Mouse (Mus musculus): ENCODE measurements around the gene Apol9a. TPM values are rescaled to one million over a fixed set of nuclear protein-coding genes. Genes with fewer than 3 reads are reported as not detected.
"Not testable (repeated sequence)": the region's sequence is repeated elsewhere in the genome, so short reads cannot be mapped to it uniquely, and the experiment has no call there.

Gene Apol9a
- total RNA-seq (2021), result under 1 TPM; 0.30 to 0.58 TPM
- long read RNA-seq, experiment 1, partial matches to known transcripts, result 0 of 2 reads
- long read RNA-seq, experiment 1, other reads (novel, unspliced or antisense), result 0 of 2 reads
- long read RNA-seq, experiment 2, partial matches to known transcripts, result 0 of 1 reads
- long read RNA-seq, experiment 2, other reads (novel, unspliced or antisense), result 0 of 1 reads

- not testable (repeated sequence) for DNase-seq
Measured at GRCm38 (mm10) chr15:77411035-77411434, at the start of gene Apol9a. Gene Apol9a (minus strand): TSS chr15:77411135.

DNA sequence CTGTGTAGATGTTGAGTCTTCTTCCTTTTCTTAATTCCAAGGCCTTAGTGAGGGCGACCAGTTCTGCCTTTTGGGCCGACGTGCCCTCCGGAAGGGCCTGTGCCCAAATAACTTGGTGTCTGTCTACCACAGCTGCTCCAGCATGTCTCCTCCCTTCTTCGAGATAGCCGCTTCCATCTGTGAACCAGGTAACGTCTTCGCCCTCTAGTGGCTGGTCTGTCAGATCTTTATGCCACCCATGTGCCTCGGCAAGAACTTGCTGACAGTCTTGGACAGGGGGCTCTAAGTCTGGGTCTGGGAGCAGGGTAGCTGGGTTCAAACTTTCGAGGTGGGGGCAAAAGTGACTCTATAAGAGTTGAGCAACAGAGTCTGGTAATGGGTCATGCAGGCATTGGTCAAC, 39.0 kb upstream of the Apol9a start:
- peak; percentile 41 for DNase-seq

DNA sequence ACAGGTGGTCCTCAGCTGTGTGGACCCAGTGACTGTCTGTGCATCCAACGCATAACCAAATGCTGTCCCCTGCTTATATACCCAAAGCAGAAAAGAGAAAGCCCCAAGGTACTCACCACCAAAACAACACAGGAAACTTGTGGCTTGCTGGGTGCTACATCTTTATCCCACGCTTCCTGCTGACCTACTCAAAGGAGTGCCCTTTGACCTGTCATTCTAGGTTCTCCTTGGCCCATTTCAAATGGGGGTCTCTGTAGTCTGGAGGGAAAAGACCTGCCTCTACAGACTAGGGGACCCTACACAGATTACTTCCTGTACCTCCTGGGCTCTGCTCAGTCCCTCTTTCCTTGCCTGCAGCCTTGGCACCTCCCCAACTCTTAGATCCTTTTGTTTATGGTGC, 36.5 kb upstream of the Apol9a start, which contains the start of gene Apol7b:
Gene Apol7b (minus strand): TSS at position 101 of the 400 bp plus-strand sequence.
- DNase-seq, result not testable (repeated sequence)

DNA sequence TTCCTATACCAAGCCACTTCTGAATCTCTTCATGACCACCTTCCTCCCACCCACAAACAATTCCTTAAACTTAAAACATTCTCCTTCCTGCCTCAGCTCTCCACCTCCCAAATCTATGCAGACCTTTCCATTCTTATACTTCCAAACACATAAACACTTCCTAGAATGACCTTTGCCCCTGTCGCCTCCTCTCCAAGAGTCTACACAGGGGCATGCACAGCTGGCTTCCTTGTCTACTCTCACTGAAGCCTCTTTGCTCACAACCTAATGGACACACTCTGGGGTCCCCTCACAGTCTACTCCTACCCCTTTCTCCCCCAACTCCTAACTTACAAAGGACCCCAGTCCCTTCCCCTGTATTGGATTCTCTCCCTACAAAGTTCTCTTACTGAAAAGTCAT, 34.7 kb upstream of the Apol9a start:
- not testable (repeated sequence) for DNase-seq

- DNase-seq, result not testable (repeated sequence)
Measured at GRCm38 (mm10) chr15:77444746-77445145, 33.8 kb upstream of the Apol9a start.

- not testable (repeated sequence) for DNase-seq
Measured at GRCm38 (mm10) chr15:77428690-77429448, 17.9 kb upstream of the Apol9a start.

- not testable (repeated sequence) for DNase-seq
Measured at GRCm38 (mm10) chr15:77422925-77423324, 12.0 kb upstream of the Apol9a start.

DNA sequence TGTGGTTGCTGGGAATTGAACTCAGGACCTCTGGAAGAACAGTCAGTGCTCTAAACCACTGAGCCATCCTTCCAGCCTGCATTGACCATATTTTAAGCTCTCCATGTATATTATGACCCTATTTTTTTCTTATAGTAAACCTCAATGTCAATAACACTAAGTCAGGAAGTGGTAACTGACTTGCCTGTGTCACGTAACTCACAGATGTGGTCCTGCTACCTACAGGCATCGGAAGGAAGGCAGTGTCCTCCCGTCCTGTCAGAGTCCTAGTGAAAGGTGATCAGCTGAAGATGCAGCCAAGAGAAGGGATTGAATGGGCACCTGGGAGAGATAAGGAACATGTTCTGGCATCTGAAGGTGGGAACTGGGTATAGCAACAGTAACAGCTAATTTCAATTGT, 8.7 kb upstream of the Apol9a start:
- not testable (repeated sequence) for DNase-seq

DNA sequence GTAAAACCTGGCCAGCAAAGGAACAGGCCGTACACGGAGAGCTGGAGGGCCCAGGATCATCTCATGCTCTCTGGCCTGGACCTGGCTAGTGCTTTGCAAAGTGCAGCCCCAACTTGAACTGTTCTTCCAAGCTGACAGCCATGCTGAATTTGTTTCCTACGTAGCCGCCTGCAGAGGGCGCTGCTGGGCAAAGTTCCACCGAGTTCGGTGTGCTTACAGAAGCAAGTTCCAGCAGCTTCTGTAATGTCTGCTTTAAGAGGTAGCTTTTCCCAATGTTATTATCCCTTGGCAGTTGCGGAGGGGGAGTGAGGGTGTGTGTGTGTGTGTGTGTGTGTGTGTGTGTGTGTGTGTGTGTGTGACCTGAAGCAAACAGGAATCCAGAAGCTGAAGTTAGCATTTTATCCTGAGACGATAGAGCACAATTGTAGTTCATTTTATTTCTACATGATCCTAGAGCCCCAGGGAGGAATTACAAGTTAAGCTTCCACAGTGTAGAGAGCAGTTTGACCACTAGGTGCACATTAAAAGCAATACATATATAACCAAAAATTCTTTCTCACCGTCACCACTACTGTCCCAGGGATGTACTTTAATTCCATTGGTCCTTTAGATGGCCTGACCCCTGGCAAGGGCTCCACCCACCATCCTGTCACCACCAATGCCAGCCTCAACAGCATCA, 5.9 kb upstream of the Apol9a start:
- DNase-seq, result not testable (repeated sequence)

- DNase-seq, result not testable (repeated sequence)
Measured at GRCm38 (mm10) chr15:77415653-77416052, 4.7 kb upstream of the Apol9a start.

- DNase-seq, result not testable (repeated sequence)
Measured at GRCm38 (mm10) chr15:77412695-77413094, 1.8 kb upstream of the Apol9a start.

- DNase-seq, result peak; percentile 35
Measured at GRCm38 (mm10) chr15:77406370-77406769, 4.6 kb downstream of the Apol9a start.

GRCm38 (mm10) chr15:77399027-77399426, 11.9 kb downstream of the Apol9a start, which contains the start of gene Apol7a:
Gene Apol7a (minus strand): TSS chr15:77399110.
- DNase-seq, result peak; percentile 53

GRCm38 (mm10) chr15:77397450-77398132, 13.3 kb downstream of the Apol9a start:
- peak; percentile 41 for DNase-seq

DNA sequence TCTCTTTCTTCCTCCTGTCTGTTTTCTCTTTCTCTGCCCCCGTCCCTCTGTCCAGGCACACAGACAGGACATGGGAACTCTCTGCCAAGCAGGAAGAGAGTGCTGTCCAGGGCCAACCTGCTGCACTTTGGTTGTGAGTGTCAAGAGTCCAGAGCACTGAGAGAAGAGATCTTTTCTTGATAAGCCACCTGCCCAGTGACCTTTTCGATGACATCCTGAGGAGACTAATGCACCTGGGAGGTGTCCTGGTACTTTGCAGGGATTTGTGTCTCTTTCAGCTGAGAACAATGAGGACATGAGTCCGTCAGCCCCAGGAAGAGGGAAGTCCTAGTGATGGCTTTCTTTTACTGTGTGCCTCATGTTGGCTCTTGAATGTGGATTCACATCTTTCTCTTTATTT, 17.1 kb downstream of the Apol9a start:
- DNase-seq, result not testable (repeated sequence)

GRCm38 (mm10) chr15:77387462-77387861, 23.5 kb downstream of the Apol9a start:
- no peak for DNase-seq

- peak; percentile 62 for DNase-seq
Measured at GRCm38 (mm10) chr15:77384340-77385030, 26.4 kb downstream of the Apol9a start.

DNA sequence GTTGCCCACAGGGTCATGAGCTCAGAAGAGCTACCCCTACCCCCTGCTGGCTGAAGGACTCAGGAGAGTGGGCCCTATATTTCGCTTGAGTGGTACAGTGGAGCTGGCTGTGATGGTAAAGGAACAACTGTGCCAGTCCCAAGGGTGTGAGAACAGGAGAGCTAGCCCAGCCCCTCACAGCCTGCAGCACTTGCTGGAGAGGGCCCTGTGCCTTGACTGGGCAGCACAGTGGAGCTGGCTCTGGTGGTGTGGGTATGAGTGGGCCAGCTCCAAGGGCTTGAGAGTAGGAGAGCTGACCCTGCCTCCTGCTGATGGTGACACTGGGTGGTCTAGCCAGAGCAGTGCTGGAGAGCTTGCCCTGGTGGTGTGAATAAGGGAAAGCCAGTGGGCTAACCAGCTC, 28.1 kb downstream of the Apol9a start:
- no peak for DNase-seq

GRCm38 (mm10) chr15:77382271-77382850, 28.6 kb downstream of the Apol9a start:
- DNase-seq, result no peak

DNA sequence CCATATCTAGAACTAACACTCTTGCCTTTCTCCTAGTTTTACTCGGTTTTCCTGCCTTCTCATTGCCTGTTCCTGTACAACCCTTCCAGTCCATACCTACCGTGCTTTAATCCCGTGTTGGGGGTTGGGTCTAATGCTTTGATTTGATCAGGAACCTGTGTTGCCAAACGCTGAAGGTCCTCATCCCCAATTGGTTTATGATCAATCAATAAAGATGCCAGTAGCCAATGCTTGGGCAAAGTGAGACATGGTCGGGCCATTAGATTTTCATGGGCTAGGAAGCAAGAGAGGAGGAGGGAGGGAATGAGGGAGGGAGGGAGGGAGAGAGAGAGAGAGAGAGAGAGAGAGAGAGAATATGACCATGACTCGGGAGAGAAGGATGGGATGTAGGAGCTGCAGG, 29.5 kb downstream of the Apol9a start:
- no peak for DNase-seq

GRCm38 (mm10) chr15:77379921-77380320, 31.0 kb downstream of the Apol9a start:
- no peak for DNase-seq

Measured in adrenal gland, postnatal 10 days (tissue).